Mouse (Mus musculus): ENCODE data around the gene Osbpl11.

The Osbpl11 gene

DNA sequence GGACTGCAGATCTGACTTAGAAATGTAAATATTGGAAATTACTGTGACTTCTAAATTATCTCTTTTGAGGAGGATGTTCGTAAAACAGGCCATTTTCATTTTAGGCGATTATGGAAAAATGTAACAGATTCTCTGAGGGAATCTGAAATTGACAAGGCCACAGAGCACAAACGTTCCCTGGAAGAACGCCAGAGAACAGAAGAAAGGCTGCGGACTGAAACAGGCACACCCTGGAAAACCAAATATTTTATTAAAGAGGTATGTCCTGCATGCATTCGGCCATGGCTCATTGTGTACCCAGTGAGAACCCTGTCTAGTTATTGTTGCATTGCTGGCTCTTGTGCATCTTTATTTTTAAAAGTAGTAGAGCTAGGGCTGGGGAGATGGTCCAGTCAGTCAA is 51.3 kb downstream of the Osbpl11 start:
- DNase-seq (ENCODE audit: extremely low read depth, low read depth, low spot score), result no peak

DNA sequence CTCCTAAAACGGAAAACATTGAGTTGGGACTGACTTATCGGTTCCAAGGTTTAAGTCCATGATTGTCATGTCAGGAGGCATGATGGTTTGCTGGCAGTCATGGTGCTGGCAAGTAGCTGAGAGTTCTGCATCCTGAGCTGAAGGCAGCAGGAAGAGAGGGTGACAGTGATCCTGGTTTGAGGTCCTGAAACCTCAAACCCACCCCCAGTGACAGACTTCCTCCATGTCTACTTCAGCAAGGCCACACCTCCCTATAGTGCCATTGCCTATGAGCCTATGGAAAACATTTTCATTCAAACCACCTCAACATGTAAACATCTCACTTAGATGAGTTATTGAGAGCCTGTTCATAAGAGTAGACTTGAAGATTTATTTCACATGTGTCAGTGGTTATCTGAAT is 54.4 kb downstream of the Osbpl11 start:
- DNase-seq (ENCODE audit: extremely low read depth, low read depth, low spot score), result no peak

DNA sequence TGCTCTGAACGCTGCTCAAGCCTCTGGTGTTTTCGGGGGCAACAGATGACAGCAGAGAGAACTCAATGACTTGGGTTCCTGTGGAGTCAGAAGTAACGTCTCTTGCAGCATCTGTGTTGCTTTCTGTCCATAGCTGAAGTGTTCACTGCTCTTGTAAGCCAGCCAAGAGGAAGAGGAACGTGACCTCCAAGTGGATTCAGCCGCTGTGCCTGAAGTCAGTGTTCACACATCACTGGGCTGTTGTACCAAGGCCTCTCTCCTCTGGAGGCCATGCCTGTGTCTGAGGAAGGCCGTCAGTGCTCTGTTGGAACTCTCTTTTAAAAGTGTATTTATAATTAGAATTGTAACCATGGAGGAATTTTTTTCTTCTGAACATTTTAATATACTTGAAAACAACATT is 57.2 kb downstream of the Osbpl11 start:
- no peak for DNase-seq (ENCODE audit: extremely low read depth, low read depth, low spot score)

DNA sequence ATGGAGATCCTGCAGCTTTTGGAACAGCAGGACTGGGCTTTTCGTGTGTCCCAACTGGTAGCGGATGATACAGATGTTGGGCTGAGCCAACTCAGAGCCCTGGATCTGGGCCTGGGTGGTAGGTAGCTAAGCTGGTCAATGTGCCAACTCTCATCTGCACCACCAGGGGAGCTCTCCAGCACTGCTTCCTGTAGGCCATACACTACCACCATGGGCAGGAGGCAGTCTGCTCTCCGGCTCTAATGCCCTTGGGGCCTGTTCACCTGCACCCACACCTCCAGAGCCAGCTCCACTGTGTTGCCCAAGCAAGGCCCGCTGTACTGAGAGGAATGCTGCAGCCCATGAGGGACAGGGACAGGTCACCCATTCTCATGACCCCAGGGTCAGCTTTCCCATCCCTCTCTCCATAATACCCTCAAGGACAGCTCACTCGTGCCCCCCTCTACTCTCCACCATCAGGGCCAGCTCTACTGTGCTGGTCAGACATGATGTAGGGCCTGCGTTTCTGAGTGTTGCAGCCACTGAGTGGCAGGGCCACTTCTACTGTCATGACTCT is 59.3 kb downstream of the Osbpl11 start:
- no peak for DNase-seq (ENCODE audit: extremely low read depth, low read depth, low spot score)

DNA sequence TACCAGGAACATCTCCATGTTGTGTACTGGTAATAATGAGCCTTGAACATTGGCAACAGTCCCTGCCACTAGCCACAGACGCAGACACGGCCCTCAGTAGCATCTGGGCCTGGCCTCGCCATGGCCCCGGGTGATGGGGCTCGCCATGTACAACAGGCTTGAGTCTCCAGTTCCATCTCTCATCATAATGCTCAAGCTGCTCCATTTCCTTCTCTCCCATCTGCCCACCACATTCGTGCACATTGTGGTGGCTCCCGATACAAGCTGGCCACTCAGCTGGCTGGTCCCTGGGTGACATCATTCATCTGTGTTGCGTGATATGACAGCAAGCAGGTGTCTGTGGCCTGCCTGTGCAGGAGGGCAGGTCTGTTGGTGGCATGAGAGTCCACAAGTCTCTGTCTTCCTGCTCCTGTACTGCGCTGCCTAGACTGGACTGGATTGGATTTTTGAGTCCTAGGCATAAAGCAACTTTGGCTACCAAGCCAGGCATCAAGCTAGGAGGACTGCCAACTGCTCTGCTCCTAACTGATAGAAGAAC is 60.1 kb downstream of the Osbpl11 start:
- DNase-seq (ENCODE audit: extremely low read depth, low read depth, low spot score), result no peak

DNA sequence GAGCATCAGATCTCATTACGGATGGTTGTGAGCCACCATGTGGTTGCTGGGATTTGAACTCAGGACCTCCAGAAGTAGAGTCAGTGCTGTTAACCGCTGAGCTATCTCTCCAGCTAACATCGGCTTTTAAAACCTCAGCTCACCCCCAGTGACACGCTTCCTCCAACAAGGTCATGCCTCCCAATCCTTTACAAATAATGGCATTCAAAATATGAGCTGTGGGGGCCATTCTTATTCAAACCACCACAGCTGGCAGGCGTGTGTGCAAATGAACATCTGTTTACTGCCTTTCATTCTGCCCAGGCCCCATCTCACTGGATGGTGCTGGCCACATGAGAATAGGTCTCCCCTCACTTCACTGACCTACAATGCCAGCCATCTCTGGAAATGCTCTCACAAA is 61.7 kb downstream of the Osbpl11 start:
- no peak for DNase-seq (ENCODE audit: extremely low read depth, low read depth, low spot score)

DNA sequence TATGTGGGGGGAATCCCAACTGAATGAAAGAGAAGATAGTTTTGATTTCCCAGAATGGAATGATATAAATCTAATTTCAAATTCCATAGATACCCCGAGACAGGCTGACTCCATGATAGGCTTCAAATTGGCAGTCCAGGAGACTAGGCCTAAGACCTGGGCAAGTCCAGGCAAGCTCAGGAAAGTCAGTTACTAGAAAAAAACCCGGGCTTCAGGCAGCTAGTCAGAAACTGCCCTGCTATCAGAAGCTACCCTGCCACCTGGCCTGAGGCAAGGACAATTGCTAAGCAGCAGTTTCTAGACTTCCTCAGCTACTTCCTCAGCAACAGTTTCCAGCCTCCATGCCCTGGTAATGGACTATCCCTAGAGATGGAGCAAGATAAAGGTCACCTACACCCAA is 62.1 kb downstream of the Osbpl11 start:
- DNase-seq (ENCODE audit: extremely low read depth, low read depth, low spot score), result no peak

DNA sequence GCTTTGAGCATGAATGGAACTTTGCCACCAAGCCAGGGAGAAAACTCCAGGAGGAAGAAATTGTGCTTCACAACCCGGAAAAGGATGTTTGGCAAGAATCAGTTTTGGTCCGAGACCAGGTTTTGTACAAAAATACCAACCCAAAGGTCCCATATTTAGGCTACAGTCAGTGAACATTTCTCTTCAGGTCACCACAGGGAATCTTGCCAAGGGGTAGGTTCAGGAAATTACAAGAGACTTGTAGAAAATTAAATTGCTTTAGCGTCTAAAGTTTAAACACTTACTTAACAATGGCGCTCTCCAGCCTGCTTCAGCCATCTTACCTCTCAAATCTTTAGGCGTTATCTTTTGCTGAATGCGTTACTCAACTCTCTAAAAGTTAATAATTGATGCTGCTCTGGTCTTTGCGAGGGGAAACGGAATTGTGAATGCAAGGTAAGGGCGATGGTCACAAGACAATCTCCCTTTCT is 65.8 kb downstream of the Osbpl11 start:
- DNase-seq (ENCODE audit: extremely low read depth, low read depth, low spot score), result no peak

DNA sequence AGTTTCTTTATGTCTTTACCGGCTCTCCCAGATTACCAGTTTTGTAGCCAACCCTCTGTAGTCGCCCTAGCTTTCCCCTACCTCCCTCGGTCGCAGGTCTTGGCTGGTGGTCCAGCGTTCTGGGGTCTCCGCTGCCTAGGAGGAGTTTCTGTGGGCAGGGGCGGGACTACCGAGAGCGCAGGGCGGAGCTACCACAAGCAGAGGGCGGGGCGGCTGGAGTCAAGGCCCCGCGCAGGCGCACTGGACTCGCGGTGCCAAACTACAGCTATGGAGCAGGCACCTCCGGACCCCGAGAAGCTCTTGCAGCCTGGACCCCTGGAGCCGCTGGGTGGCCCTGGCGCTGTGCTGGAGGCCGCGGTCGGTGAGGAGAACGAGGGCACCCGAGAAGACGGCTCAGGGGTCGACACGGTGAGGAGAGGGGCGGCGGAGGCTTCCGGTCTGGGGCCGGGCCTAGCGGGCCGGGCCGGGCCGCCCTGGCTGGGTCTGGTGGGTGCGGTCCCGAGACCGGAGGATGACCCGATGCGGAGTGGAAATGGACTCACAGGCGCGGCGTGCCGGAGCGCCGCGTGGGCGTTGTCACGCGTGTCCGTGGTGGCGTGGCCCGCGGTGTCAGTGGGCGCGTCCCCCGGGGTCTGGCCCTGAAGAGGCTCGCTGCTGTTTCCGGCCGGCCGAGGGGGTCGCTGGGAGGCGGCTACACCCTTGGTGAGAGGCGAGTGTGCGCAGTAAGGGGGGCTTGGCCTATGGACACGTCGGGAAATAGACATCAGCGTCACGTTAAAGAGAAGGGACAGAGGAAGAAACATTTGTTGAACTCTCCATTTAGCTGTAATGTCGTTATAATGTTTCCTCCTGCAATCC is 66.6 kb downstream of the Osbpl11 start, which contains the start of gene Snx4:
Gene Snx4, plus strand, starts transcription at position 249 of the 858 bp plus-strand sequence.
- DNase-seq (ENCODE audit: extremely low read depth, low read depth, low spot score), result no peak

DNA sequence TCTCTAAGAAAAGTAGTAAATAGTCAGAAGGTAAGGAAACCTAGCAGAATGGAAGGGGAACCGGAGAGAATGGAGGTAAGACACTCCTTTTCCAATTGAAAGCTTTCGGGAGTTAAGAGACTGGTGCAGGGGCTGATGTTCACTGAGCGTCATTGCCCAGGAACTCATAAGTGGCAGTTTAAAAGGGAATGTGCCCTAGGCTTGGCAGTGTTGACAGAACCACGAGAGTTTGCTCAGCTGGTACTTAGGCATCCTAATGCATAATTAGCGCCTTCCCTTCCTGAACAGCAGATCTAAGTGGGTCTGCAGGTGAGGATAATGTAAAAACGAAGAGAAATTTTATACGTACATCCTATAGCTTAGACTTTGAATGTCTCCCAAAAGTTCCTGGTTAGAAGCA is 70.7 kb downstream of the Osbpl11 start:
- DNase-seq (ENCODE audit: extremely low read depth, low read depth, low spot score), result no peak

DNA sequence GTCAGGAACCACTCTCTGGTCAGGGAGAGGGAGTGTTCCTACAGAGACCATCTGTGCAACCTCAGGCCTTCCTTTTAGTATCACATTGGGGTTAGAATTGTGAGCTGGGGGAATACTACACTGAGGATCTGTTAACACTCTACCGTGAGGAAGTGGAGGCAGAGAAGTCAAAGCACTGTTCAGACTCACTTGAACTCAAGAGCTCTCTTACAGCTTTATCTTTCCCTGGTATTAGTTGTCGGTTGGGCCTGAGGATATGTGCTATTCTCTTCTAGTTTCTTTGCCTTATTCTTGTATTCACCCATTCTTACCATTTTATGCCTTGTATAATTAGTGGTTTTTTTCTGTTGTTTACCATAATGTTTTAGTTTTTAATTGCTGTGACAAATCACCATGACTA is 73.7 kb downstream of the Osbpl11 start:
- DNase-seq (ENCODE audit: extremely low read depth, low read depth, low spot score), result no peak

DNA sequence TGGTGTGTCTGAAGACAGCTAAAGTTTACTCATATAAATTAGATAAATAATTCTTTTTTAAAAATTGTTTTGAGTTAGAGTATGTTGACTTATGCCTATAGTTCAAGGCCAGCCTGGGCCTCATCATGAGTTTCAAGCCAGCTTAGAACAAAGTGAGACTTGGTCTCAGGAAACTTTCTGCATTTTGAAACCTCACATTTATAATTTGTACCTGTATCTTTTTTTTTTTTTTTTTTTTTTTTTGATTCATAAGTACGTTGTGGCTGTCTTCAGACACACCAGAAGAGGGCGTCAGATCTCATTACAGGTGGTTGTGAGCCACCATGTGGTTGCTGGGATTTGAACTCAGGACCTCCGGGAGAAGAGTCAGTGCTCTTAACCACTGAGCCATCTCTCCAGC is 75.0 kb downstream of the Osbpl11 start:
- no peak for DNase-seq (ENCODE audit: extremely low read depth, low read depth, low spot score)

DNA sequence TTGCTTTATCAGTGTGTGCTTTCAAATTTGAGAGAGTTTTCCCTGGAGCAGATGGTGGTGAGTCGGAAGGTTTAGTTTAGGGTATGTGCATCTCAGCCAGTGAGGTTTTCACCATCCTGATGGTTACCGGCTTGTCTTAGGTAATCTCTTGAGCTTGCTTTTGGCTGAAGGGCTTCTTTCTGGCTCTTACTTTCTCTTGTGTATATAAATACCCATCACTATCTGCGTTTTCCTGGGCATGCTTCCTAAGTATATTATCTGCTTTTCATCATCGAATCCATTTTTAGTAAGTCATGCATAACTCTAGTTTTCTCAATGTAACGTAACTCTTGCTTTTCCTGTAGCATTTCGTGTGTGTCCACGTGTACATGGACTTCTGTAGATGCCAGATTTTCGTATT is 76.0 kb downstream of the Osbpl11 start:
- DNase-seq (ENCODE audit: extremely low read depth, low read depth, low spot score), result no peak

DNA sequence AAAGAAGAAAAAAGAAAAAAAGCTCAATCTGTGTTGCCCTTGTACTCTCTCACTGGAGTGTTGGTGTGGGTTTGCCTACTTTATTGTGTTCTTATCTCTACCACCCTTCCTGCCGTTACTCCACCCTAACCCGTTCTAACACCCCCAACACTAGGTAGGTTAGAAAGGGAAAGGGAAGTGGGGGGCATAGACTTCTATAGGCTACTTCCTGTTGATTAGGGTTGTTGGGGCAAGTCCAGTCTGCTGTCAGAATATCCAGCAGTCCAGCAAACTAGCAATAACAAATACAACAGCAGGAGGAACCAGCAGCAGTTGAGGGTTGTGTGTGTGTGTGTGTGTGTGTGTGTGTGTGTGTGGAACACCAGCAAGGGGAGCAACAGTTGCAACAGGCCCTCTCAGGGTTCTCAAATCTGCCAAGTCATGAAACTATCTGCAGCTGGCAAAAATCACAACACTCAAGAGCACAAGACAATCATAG is 76.8 kb downstream of the Osbpl11 start:
- DNase-seq (ENCODE audit: extremely low read depth, low read depth, low spot score), result no peak

DNA sequence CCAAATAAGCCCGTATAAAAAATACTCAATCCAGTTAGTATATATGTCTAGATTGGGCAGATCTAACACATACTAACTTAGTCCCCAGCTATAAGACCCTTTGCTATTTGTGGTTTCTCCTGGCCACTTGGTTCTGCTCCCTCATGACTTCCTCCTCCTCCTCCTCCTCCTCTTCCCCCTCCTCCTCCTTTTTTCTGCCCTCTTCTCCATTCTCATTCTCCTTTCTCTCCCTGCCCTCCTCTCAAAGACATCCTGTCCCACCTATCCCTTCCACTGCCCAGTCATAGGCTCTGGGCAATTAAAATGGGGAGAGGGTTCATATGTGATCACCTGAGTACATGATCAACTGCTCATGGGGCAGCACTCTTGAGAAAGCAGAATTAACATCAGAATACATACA is 77.2 kb downstream of the Osbpl11 start:
- DNase-seq (ENCODE audit: extremely low read depth, low read depth, low spot score), result no peak

DNA sequence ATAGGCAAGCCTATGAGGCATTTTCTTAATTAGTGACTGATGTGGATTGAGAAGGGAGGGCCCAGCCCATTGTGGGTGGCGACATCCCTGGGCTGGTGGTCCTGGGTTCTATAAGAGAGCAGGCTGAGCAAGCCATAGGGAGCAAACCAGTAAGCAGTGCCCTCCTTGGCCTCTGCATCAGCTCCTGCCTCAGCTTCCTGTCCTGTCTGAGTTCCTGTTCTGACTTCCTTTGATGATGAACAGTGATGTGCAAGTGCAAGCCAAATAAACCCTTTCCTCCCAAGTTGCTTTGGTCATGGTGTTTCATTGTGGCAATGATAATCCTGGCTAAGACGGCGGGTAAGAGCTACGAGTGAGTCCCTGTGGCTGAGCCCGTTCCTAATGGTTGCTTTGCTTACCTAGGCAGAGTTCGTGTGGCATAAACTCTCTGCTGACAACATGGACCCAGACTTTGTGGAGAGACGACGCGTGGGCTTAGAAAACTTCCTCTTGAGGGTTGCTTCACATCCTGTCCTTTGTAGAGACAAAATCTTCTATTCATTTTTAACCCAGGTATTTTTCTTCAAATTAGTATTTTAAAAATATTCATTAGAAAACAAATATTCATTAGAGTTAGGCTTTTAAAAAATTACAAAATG is 82.9 kb downstream of the Osbpl11 start:
- no peak for DNase-seq (ENCODE audit: extremely low read depth, low read depth, low spot score)

DNA sequence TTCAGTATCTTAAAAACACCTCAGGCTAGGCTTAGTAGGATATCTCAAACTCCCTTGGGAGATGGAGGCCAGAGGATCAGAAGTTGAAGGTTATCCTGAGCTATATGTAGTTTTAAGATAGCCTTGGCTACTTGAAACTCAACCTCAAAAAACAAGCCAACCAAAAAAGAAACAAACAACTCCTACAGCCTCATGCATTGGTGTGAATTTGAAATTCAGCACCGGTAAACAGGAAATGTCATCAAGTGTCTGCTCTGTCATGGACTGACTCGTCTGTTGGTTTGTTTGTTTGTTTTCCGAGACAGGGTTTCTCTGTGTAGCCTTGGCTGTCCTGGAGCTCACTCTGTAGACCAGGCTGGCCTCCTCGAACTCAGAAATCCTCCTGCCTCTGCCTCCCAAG is 87.0 kb downstream of the Osbpl11 start:
- no peak for DNase-seq (ENCODE audit: extremely low read depth, low read depth, low spot score)

DNA sequence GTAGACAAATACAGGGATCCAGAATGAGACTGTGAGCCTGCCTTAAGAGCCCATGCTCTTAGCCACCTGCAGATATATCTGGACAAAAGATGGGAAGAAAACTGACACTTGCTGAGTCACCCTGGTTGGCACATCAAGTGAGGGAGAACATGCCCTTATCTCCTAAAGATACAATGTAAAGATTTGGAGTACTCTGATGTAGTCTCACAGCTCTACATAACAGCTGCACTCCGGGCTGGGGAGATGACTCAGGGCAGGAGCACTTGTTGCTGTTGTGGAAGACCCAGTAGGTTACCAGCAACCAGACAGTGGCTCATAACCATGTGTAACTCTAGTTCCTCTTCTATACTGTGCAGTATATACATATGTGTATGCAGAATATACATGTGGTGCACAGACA is 98.2 kb downstream of the Osbpl11 start:
- DNase-seq (ENCODE audit: extremely low read depth, low read depth, low spot score), result no peak

DNA sequence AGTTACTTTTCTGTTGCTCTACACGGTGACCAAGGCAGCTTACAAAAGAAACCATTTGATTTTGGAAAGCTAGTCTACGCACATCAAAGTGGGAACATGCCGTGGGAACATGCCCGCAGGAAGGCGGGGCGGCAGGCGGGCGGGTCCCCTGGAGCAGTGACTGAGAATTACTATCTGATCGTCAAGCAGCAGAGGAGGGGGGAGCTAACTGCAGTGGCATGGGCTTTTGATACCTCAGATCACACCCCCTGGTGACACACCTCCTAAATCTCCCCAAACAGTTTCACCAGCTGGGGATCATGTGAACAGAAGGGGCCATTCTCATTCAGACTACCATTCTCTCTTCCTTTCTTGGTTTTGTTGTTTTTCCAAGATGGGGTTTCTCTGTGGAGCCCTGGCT is 103.7 kb downstream of the Osbpl11 start:
- no peak for DNase-seq (ENCODE audit: extremely low read depth, low read depth, low spot score)

DNA sequence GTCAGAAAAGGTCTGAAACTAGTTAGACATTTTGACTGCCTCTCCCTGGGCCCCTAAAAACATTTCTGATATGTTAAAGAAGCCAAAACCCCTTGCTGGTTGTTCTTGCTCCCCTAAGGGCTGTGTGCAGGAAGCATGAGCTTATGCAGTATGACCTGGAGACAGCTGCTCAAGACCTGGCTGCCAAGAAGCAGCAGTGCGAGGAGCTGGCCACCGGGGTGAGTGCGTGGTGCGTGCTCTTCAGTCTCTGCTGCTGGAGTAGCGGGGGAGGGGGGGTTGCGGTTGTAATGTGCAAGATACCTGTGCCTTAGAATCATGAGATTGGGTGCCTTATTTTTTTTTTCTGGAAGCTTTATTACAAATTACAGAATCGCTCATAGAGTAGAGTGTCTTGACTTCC is 105.1 kb downstream of the Osbpl11 start:
- DNase-seq (ENCODE audit: extremely low read depth, low read depth, low spot score), result no peak

DNA sequence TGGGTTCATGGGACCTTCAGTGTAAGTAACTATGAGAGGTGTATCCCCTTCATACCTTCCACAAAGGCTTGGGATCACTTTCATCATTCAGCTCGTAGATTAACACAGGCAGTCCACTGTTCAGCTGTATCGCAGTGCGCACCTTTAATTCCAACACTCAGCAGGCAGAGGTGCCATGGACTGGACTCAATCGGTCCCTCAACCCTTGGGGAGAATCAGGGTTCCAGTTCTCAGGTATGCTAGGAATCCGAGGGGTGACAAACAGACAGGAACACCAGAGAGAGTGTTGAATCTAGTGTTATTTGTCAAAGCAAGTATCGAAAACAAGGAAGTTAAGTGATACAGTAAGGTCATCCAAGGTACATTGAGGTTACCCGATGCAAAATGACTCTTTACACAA is 107.4 kb downstream of the Osbpl11 start:
- no peak for DNase-seq (ENCODE audit: extremely low read depth, low read depth, low spot score)
